Mouse (Mus musculus): ENCODE measurements around the gene Olfr360. TPM values are rescaled to one million over a fixed set of nuclear protein-coding genes. Genes with fewer than 3 reads are reported as not detected.
"Not testable (repeated sequence)": the region's sequence is repeated elsewhere in the genome, so short reads cannot be mapped to it uniquely, and the experiment has no call there.

The Olfr360 gene
- total RNA-seq (2021) = not detected in 2 replicates
- long read RNA-seq = 0 reads

GRCm38 (mm10) chr2:37065446-37065845 is at the start of gene Olfr360:
Gene Olfr360, plus strand, starts transcription at chr2:37065746.
- no peak for DNase-seq

- not testable (repeated sequence) for DNase-seq
Measured at GRCm38 (mm10) chr2:37089190-37089589, 23.6 kb downstream of the Olfr360 start, which contains the start of gene Olfr361. Gene Olfr361, minus strand, starts transcription at chr2:37089290.

GRCm38 (mm10) chr2:37117810-37118209 is 52.3 kb downstream of the Olfr360 start, which contains the start of gene Olfr362:
Gene Olfr362, minus strand, starts transcription at chr2:37117910.
- no peak for DNase-seq

Other genes with a start within 250 kb of the Olfr360 start
- gene Olfr3, start 248.7 kb upstream of the Olfr360 start, total RNA-seq (2021) = not detected in 2 replicates
- gene Olfr350, start 219.4 kb upstream of the Olfr360 start, total RNA-seq (2021) = not detected in 2 replicates
- gene Olfr351, start 203.1 kb upstream of the Olfr360 start, total RNA-seq (2021) = not detected in 2 replicates
- gene Olfr352, start 197.3 kb upstream of the Olfr360 start, total RNA-seq (2021) = not detected in 2 replicates
- not detected in 2 replicates for gene Olfr353, start 172.8 kb upstream of the Olfr360 start, total RNA-seq (2021)
- not detected in 2 replicates for gene Olfr354, start 160.1 kb upstream of the Olfr360 start, total RNA-seq (2021)
- not detected in 2 replicates for gene Olfr355, start 136.8 kb upstream of the Olfr360 start, total RNA-seq (2021)
- gene Olfr356, start 128.6 kb upstream of the Olfr360 start, total RNA-seq (2021) = not detected in 2 replicates
- gene Olfr357, start 71.9 kb upstream of the Olfr360 start, total RNA-seq (2021) = not detected in 2 replicates
- gene Olfr358, start 56.4 kb upstream of the Olfr360 start, total RNA-seq (2021) = not detected in 2 replicates
- not detected in 2 replicates for gene Olfr361, start 23.5 kb downstream of the Olfr360 start, total RNA-seq (2021)
- not detected in 2 replicates for gene Olfr362, start 52.2 kb downstream of the Olfr360 start, total RNA-seq (2021)
- not detected in 2 replicates for gene Olfr364-ps1, start 73.6 kb downstream of the Olfr360 start, total RNA-seq (2021)
- gene Olfr365, start 122.5 kb downstream of the Olfr360 start, total RNA-seq (2021) = not detected in 2 replicates
- gene Olfr366, start 145.8 kb downstream of the Olfr360 start, total RNA-seq (2021) = not detected in 2 replicates

Data from adrenal gland, postnatal 25 days (tissue).